Mouse (Mus musculus) heart, postnatal 36 days (tissue): ENCODE data around the gene Cckbr. TPM values are rescaled to one million over a fixed set of nuclear protein-coding genes. Genes with fewer than 3 reads are reported as not detected.

Experiments
- DNase-seq, 2 experiments: peaks; one replicate each; pipeline ENCODE4 v3.0.0; 2021 to 2022
- intact Hi-C: fragments of 180-260 bp; cut with DNase I; formaldehyde crosslinking; loops from one replicate; pipeline ENCODE4 v1.15.1; 2025
- total RNA-seq, 2 experiments: library from RNA; stranded (reverse); gene quantifications; 2 replicates each; pipeline ENCODE4 v1.2.3; 2021

Gene Cckbr
- total RNA-seq, 2 experiments from 2014 or later = not detected

GRCm38 (mm10) chr7:105481505-105482411 lies 56.2 kb downstream of the Cckbr start, which contains the start of gene Cavin3:
TSS of gene Cavin3 (minus strand) at chr7:105482300.
- intact Hi-C loops = loop anchor here (2.0 to 5.0 kb wide), 4 partner anchors 33 to 331 kb away; partner anchors contain the start of genes Mrpl17 and Trim3

GRCm38 (mm10) chr7:105482426-105482825 lies 56.9 kb downstream of the Cckbr start:
- intact Hi-C loops = loop anchor here (5.0 kb wide), 3 partner anchors 150 to 330 kb away; partner anchors contain the start of genes Mrpl17 and Trim3
- peak in 1 of 2 experiments; percentile 63 for DNase-seq

More at GRCm38 (mm10) chr7:105481505-105482411, 56.2 kb downstream of the Cckbr start, which contains the start of gene Cavin3:
- peak; percentile 84 to 89 for DNase-seq

- intact Hi-C loops = no loop called here
Observed at GRCm38 (mm10) chr7:105485029-105485428, 59.5 kb downstream of the Cckbr start.

GRCm38 (mm10) chr7:105487104-105487876 lies 61.8 kb downstream of the Cckbr start:
- no peak for DNase-seq
- intact Hi-C loops = no loop called here

More at GRCm38 (mm10) chr7:105485029-105485428, 59.5 kb downstream of the Cckbr start:
- DNase-seq = no peak

GRCm38 (mm10) chr7:105497881-105498280 lies 72.3 kb downstream of the Cckbr start:
- DNase-seq = no peak
- intact Hi-C loops = no loop called here

- intact Hi-C loops = no loop called here
- DNase-seq = no peak
Observed at GRCm38 (mm10) chr7:105498854-105499492, 73.4 kb downstream of the Cckbr start.

GRCm38 (mm10) chr7:105499676-105500075 lies 74.1 kb downstream of the Cckbr start:
- DNase-seq = no peak
- intact Hi-C loops = no loop called here

GRCm38 (mm10) chr7:105501984-105502383 lies 76.5 kb downstream of the Cckbr start:
- DNase-seq = no peak
- intact Hi-C loops = no loop called here

- intact Hi-C loops = no loop called here
- no peak for DNase-seq
Observed at GRCm38 (mm10) chr7:105507257-105507656, 81.7 kb downstream of the Cckbr start.

GRCm38 (mm10) chr7:105510143-105510542 lies 84.6 kb downstream of the Cckbr start:
- DNase-seq = no peak
- intact Hi-C loops = no loop called here

- intact Hi-C loops = loop anchor here (2.0 kb wide), 2 partner anchors 33 to 343 kb away; no protein-coding TSS in a partner anchor
- DNase-seq = no peak
Observed at GRCm38 (mm10) chr7:105513845-105514291, 88.3 kb downstream of the Cckbr start.

- DNase-seq = no peak
- intact Hi-C loops = loop anchor here (2.0 kb wide), 2 partner anchors 34 to 344 kb away; no protein-coding TSS in a partner anchor
Observed at GRCm38 (mm10) chr7:105514561-105514960, 89.0 kb downstream of the Cckbr start.

- DNase-seq = peak; percentile 57 to 64
- intact Hi-C loops = loop anchor here (1.0 to 2.0 kb wide), 3 partner anchors 34 to 344 kb away; no protein-coding TSS in a partner anchor
Observed at GRCm38 (mm10) chr7:105515178-105515577, 89.6 kb downstream of the Cckbr start.

- intact Hi-C loops = no loop called here
- no peak for DNase-seq
Observed at GRCm38 (mm10) chr7:105516669-105517360, 91.3 kb downstream of the Cckbr start.

- no peak for DNase-seq
- intact Hi-C loops = no loop called here
Observed at GRCm38 (mm10) chr7:105519336-105519735, 93.8 kb downstream of the Cckbr start.

- DNase-seq = no peak
- intact Hi-C loops = no loop called here
Observed at GRCm38 (mm10) chr7:105519771-105520170, 94.2 kb downstream of the Cckbr start.

- no peak for DNase-seq
- intact Hi-C loops = no loop called here
Observed at GRCm38 (mm10) chr7:105520201-105520600, 94.7 kb downstream of the Cckbr start.
